Mouse (Mus musculus) E14TG2a.4 (cell line): ENCODE results near the gene Sparc.

ENCODE experiments used
- H3K27me3 ChIP-seq: 2 replicates; pipeline ENCODE4 v1.6.1; 2014; ENCODE audit warnings: low read length, control low read depth; ENCODE audit not compliant: insufficient read depth
- H3K36me3 ChIP-seq: 2 replicates; pipeline ENCODE4 v1.6.1; 2014; ENCODE audit warnings: low read length, control low read depth; ENCODE audit not compliant: insufficient read depth
- H3K4me1 ChIP-seq: replicated peaks from 2 replicates; pipeline ENCODE4 v1.6.1; 2014; ENCODE audit warnings: low read depth, low read length, control low read depth
- H3K4me3 ChIP-seq: replicated peaks from 2 replicates; pipeline ENCODE4 v1.5.1; 2014; ENCODE audit warnings: mild to moderate bottlenecking, low read length
- H3K9me3 ChIP-seq: 2 replicates; pipeline ENCODE4 v1.6.1; 2014; ENCODE audit warnings: low read length, control low read depth
- CTCF ChIP-seq: conservative IDR thresholded peaks from 2 replicates; pipeline ENCODE4 v1.5.1; 2014; ENCODE audit warnings: low read length
- NANOG ChIP-seq: IDR thresholded peaks from 2 replicates; pipeline ENCODE4 v1.6.1; 2014; ENCODE audit warnings: borderline replicate concordance, low read length, mixed read lengths
- POU5F1 ChIP-seq: IDR thresholded peaks from 2 replicates; pipeline ENCODE4 v1.6.1; 2014; ENCODE audit warnings: low read length, borderline replicate concordance

The Sparc gene

DNA sequence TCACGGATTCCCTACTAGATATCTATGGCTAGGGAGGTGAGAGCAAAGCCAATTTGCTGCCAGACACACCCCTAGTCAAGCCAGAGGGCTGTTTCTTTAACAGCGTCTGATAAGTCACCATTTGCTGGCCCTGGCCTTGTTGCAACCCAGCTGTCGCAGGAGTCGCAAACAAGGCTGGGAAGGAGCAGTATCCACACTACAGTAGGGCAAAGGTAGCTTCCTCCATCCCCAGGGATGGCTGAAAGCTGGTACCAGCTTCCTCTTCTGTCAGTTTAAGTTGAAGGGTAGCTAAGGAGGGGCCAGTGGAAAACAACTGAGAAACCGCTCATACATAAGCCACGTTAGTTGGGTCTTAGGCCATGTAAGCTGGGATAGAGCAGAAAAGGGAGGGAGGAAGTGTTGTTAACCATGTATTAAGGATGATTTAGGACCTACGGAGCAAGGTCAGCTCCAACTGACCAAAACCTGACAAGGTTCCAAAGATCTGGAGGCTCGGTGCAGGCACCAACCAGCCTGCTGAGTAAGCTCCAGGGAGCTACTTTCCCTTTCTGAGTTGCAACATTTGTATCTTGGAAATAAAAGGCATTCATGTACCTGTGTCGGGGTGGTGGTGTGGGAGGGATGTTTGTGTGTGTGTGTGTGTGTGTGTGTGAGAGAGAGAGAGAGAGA, 7.8 kb downstream of the Sparc start:
- H3K36me3 ChIP-seq, result peaks cover 36% of the 10 kb centered on the region
- peak overlapping the region; percentile 24; the same call in 1 of the 2 replicates for H3K4me3 ChIP-seq
- H3K27me3 ChIP-seq, result no peaks in the 10 kb centered on the region
- TF ChIP-seq CTCF (no peak), POU5F1 (no peak), NANOG (no peak)
- H3K4me1 ChIP-seq, result peaks cover 94% of the 10 kb centered on the region
- no peaks in the 10 kb centered on the region for H3K9me3 ChIP-seq

DNA sequence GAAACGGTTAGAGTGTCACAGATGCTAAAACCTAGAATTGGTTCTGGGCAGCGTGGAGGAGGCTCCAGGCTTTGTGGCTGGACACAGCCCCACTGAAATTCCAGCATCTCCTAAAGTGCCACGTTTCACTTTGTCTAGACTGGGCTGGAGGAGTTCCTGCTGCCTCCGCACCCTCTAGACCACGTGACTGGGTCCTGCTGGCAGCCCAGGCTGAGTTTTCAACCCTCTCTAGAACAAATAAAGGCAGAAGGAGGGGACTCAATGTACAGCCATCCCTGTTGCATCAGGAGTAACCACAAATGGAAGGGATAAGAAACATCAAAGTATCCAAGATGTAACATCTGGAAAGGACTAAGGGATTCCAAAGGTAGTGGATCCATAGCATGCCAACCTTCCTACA, 8.7 kb downstream of the Sparc start:
- H3K4me3 ChIP-seq, result no peak overlapping the region
- H3K27me3 ChIP-seq, result no peaks in the 10 kb centered on the region
- H3K9me3 ChIP-seq, result no peaks in the 10 kb centered on the region
- no peak for TF ChIP-seq POU5F1
- no peak for TF ChIP-seq NANOG
- TF ChIP-seq CTCF, result no peak
- H3K36me3 ChIP-seq, result peaks cover 44% of the 10 kb centered on the region
- H3K4me1 ChIP-seq, result peaks cover 96% of the 10 kb centered on the region

DNA sequence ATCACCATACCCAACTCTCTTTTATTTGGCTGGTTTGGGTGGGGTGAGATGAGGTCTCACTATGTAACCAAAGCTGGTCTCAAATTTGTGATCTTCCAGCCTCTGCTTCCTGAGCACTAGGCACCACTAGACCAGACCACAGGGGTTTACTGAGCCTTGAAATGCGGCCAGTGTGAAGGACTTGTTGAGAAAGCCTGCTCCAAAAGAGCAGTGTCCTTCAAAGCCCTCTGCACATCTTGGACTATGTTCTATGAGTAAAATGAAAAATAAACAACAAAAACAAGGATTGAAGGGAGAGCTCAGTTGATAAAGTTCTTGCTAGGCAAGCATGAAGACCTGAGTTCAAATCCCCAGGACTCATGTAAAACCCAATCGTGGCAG, 9.6 kb downstream of the Sparc start:
- Histone ChIP-seq H3K27me3 (no peaks in the 10 kb centered on the region), H3K4me3 (no peak overlapping the region), H3K4me1 (peaks cover 94% of the 10 kb centered on the region), H3K9me3 (no peaks in the 10 kb centered on the region), H3K36me3 (peaks cover 52% of the 10 kb centered on the region)
- no peak for TF ChIP-seq NANOG
- no peak for TF ChIP-seq CTCF
- TF ChIP-seq POU5F1, result no peak

DNA sequence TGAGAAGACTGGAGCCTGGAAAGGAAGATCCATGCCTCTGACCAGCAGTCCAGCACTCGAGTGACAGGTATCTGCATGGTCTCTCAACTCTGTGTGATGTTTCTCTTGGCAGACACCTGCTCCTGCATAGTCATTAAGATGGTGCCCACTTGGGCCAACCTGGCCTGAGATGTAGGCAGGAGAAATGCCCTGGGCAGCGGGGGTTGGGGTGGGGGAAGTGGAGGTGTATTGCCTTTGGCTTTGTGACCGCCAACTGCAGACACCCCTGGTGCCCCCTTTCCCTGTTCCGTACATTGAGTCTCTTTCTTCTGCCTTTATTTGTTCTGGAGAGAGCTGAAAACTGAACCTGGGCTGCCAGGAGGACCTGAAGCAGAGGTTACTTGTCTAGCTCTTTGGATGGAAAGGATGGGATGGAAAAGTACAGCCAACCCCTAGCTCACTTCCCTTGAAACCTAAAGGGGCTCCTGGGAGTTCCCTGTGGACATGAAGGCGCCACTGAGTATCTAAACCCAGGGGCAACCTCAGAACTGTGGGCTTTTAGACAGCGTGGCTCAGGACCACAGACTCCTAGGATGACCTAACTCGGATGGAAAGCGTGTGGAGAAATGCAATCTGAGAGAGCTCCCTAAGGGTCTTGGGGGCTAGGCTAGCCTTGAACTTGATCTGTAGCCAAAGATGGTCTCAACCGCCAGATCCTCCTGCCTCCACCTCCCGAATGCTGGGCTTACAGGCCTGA, 10.1 kb downstream of the Sparc start:
- no peaks in the 10 kb centered on the region for H3K9me3 ChIP-seq
- TF ChIP-seq POU5F1 (no peak), NANOG (no peak), CTCF (no peak)
- H3K4me1 ChIP-seq, result peaks cover 94% of the 10 kb centered on the region
- H3K4me3 ChIP-seq, result no peak overlapping the region
- peaks cover 57% of the 10 kb centered on the region for H3K36me3 ChIP-seq
- no peaks in the 10 kb centered on the region for H3K27me3 ChIP-seq

DNA sequence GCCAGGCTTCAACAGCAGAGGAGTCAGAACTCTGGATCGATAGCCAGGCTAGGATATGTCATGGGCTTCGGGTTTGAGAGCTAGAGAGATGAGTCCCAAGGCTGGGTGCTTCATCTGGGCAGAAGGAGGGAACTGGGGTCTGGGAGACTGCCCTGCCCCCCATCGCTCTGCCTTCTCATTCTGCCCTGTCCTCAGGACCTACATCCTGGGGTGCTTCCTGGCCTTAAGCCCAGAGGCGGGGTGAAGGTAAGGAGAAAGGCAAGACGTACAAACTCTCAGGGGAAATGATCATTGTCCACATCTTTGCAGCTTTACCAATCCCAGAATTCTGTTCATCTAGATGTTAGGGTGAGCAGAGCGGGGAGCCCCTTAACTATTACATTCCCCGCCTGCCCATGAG, 10.9 kb downstream of the Sparc start:
- TF ChIP-seq CTCF (no peak), NANOG (no peak), POU5F1 (no peak)
- Histone ChIP-seq H3K9me3 (no peaks in the 10 kb centered on the region), H3K4me1 (peaks cover 86% of the 10 kb centered on the region), H3K4me3 (no peak overlapping the region), H3K27me3 (no peaks in the 10 kb centered on the region), H3K36me3 (peaks cover 66% of the 10 kb centered on the region)

DNA sequence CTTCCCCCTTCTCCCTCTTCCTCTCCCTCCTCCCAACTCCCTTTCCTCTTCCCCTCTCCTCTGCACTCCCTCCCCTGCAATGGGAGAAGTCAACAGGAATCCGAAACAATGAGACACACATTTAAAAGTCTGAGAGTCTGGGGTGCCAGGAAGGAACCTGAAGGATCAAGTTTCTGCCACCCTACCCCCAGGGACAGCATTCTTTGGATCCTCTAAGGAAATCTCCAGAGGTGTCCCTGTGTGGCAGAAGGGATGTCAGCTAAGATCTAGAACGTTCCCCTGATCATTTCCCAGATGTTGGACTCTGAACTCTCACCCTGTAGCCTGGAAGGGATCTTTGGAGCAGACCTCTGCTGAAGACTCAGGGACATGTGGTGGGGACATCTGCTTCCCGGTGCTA, 12.5 kb downstream of the Sparc start:
- TF ChIP-seq CTCF (no peak), POU5F1 (no peak), NANOG (no peak)
- H3K36me3 ChIP-seq, result peaks cover 81% of the 10 kb centered on the region
- H3K4me3 ChIP-seq, result no peak overlapping the region
- H3K9me3 ChIP-seq, result no peaks in the 10 kb centered on the region
- peaks cover 83% of the 10 kb centered on the region for H3K4me1 ChIP-seq
- no peaks in the 10 kb centered on the region for H3K27me3 ChIP-seq

DNA sequence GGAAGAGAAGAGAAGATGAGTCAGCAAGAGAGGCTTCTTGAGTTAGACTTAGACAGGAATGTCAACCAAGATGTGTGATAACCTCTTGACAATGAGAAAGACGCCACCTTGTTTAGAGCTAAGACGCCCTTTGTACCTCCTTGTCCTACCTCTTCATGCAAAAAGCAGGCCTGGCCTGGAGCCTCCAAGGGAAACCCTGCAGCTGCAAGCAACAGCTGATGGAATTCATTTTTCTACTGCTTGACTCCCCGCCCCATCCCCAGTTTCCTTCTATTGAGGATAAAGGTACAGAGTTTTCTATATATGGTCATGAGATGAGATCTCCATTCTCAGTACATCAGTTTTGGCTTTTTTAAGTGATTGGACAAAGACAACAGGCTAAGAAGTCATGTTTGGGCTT, 13.0 kb downstream of the Sparc start:
- TF ChIP-seq NANOG (no peak), CTCF (no peak), POU5F1 (no peak)
- H3K27me3 ChIP-seq, result no peaks in the 10 kb centered on the region
- peaks cover 84% of the 10 kb centered on the region for H3K4me1 ChIP-seq
- H3K36me3 ChIP-seq, result peaks cover 83% of the 10 kb centered on the region
- no peaks in the 10 kb centered on the region for H3K9me3 ChIP-seq
- H3K4me3 ChIP-seq, result no peak overlapping the region

DNA sequence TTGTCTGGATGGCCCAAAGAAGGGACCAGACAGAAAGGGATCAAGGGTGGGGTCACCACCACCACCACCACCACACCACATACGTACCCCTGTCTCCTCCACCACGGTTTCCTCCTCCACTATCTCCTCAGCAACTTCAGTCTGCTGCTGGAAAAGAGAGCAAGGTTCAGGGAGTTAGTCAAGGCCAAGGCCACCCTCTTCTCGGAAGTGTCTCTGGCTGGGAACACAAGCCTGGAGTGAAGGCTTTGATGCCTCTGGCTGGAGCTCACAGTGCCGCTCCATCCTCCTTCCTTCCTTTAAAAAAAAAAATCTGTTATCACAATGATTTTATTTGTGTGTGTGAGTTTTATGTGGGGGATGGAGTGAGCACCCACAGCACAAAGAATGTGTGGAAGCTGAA, 15.8 kb downstream of the Sparc start:
- Histone ChIP-seq H3K4me3 (no peak overlapping the region), H3K9me3 (no peaks in the 10 kb centered on the region), H3K36me3 (peaks cover 89% of the 10 kb centered on the region), H3K4me1 (peaks cover 62% of the 10 kb centered on the region), H3K27me3 (no peaks in the 10 kb centered on the region)
- TF ChIP-seq NANOG, result no peak
